Mouse (Mus musculus): Measurements from ENCODE around the gene Tbc1d2b.

Gene Tbc1d2b

GRCm38 (mm10) chr9:90172528-90173321, 97.9 kb downstream of the Tbc1d2b start:
- DNase-seq (ENCODE audit: low spot score in 2 of 2): no peak

- DNase-seq (ENCODE audit: low spot score in 2 of 2): peak in 1 of 2 experiments; percentile 20
Measured at GRCm38 (mm10) chr9:90171421-90171820, 99.2 kb downstream of the Tbc1d2b start.

- DNase-seq (ENCODE audit: low spot score in 2 of 2): no peak
Measured at GRCm38 (mm10) chr9:90169965-90170364, 100.6 kb downstream of the Tbc1d2b start.

GRCm38 (mm10) chr9:90166615-90167014, 104.0 kb downstream of the Tbc1d2b start:
- DNase-seq (ENCODE audit: low spot score in 2 of 2): no peak

GRCm38 (mm10) chr9:90165590-90165989, 105.0 kb downstream of the Tbc1d2b start:
- no peak for DNase-seq (ENCODE audit: low spot score in 2 of 2)

- DNase-seq (ENCODE audit: low spot score in 2 of 2): no peak
Measured at GRCm38 (mm10) chr9:90164670-90165453, 105.7 kb downstream of the Tbc1d2b start.

- no peak for DNase-seq (ENCODE audit: low spot score in 2 of 2)
Measured at GRCm38 (mm10) chr9:90163749-90164095, 106.9 kb downstream of the Tbc1d2b start.

- peak; percentile 22 to 40 for DNase-seq (ENCODE audit: low spot score in 2 of 2)
Measured at GRCm38 (mm10) chr9:90162926-90163748, 107.5 kb downstream of the Tbc1d2b start, which contains the start of gene Adamts7. Gene Adamts7, plus strand, starts transcription at chr9:90163069.

- DNase-seq (ENCODE audit: low spot score in 2 of 2): peak in 1 of 2 experiments; percentile 64
Measured at GRCm38 (mm10) chr9:90162243-90162925, 108.2 kb downstream of the Tbc1d2b start.
